Mouse (Mus musculus): ENCODE data around the gene Lama4.

Lama4 gene

GRCm38 (mm10) chr10:38965075-38965781, at the start of gene Lama4:
Gene Lama4 (plus strand): TSS chr10:38965515.
- DNase-seq = peak; percentile 74

DNA sequence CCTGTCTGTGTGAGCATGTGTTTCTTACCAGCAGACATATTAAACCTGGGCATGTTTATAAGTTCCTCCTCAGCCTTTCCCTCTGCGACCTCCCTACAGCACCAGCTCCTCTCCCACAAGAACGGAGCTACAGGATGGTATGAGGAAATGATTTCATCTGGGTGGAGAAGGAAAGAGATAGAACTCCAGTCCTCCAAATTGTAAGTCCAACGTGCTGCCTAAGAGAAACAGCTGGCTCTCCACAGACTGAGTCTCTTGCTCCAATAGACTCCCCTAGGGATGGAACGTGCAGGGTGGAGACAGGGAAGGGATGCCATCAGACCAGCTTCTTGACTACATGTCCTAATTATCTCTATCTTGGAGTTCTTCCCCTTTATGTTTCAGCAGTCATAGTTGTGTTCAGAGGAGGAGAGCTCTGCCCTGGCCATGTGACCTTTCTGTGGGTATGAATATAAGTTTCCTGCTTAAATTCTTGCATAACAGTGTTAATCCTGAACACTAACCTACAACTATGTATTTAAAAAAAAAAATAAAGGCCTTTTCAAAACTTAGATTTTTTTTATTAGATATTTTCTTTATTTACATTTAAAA, 49.2 kb upstream of the Lama4 start:
- peak; percentile 35 for DNase-seq

- DNase-seq = no peak
Observed at GRCm38 (mm10) chr10:38928940-38929697, 36.2 kb upstream of the Lama4 start.

GRCm38 (mm10) chr10:38944701-38945100, 20.6 kb upstream of the Lama4 start:
- DNase-seq = no peak

DNA sequence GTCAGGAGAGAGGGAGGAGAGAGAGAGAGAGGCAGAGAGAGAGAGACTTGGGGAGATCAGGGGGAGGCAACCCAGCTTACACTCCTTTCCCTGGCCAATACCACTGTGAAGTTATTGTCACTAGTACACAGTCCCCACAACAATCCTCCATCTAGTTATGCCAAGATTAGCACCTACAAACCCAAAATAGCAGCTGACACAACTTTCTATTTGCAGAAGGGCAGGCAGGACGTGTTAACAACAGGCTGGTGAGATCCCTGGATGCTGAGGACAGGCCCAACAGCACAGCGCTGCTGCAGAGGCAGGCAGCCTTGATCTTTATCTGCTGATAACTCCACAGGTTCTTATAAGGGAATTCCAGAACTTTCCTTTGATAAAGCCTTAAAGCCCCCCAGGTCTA, 3.4 kb upstream of the Lama4 start:
- DNase-seq = peak; percentile 11

DNA sequence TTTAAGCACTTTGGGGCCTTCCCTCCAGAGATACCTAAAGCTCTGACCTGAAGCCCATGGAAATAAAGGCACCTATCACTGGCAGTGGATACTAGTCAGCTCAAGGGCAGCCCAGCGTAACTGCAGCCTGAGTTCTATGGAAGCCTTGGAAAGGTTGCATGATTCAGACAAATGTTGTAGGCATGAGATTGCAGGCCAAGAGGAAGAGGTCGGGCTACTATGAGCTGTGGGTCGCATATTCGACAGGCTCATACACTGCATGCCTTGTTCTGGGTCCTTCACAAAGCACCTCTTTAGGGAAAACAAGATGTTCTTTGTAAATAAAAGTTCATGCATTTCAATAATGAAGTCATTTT, 618 bp upstream of the Lama4 start:
- no peak for DNase-seq

- peak; percentile 43 for DNase-seq
Observed at GRCm38 (mm10) chr10:38965857-38966256, 542 bp downstream of the Lama4 start.

DNA sequence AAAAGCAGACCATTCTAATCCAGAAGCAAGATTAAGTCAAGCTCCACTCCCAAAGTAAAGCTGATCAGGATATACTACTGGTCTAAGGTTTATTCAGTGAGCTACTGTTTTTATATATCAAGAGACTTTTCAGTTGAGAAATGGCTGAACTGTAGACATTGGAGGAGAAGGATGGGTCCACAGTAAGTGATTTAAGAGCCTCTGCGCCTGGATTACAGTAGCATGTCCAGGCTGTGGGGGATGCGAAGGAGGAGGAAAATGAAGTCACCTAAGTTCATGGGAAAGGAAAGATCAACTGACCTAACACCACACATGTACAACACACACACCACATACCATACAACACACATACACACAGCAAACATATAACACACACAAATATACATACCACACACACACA, 1.3 kb downstream of the Lama4 start:
- DNase-seq = no peak

- DNase-seq = peak; percentile 26
Observed at GRCm38 (mm10) chr10:38968326-38969072, 3.2 kb downstream of the Lama4 start.

- no peak for DNase-seq
Observed at GRCm38 (mm10) chr10:38969543-38969942, 4.2 kb downstream of the Lama4 start.

DNA sequence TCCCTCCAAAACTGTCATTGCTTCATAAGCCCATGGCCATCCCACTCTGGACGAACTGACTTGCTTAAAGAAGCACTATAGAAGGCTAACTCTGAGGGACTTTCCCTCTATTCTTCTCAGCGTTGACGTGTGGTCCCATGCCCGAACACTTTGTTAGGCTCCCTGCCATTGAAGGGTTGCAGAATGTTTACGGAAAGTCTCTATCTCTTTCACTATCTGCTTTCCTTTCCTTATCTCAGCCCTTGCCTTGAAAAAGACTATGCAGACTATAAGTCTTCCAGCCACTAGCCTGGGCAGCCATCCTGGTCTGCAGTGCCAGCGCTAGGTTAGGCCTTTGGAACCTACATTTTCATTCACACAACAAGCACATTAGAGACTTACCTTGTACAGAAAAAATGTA, 4.7 kb downstream of the Lama4 start:
- peak; percentile 16 for DNase-seq

DNA sequence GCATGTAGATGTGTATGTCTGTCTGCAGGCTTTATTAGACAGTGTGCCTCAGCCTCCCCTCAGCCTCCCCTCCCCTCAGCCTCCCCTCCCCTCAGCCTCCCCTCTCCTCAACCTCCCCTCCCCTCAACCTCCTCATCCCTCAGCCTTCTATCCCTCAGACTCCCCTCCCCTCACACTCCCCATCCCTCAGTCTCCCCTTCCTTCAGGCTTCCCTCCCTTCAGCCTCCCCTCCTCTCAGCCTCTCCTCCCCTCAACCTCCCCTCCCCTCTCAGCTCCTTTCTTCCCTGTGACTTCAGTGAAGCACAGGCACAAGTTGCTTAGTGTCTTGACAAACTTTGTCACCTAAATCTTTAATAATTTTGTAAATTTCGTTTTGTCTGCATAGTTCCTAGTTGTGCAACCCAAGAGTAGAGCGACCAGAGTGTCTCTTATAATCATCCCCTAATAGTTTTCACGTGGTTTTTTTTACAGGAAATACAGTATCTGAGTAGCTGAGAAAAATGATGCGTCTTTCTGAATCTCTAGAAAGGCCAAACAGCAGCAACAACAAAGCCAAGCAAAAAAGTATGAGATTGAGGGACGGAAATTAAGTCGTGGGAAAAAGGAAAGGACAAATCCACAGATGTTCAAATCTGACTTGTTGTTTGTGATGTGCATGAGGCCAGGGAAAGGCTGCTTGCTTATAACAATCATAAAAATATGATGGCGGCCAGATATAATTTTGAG, 7.1 kb downstream of the Lama4 start:
- DNase-seq = no peak

DNA sequence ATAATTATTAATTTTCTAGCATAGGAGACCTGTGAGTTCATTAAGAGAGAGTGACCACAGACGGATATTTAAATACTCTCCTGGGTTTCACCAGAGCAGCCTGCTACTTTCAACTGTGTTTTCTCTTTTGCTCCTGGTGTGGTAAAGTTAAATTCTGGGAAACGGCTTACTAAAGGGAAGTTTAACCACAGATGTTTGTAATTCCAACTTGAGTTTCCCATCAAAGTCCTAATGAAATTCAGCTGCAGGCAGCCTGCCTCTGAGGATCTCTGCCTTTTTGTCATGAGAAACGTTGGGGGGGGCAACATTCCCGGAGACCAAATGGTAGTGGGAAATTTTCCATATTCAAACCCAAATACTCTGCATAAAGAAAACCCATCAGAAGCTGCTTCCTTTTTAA, 7.7 kb downstream of the Lama4 start:
- DNase-seq = no peak

DNA sequence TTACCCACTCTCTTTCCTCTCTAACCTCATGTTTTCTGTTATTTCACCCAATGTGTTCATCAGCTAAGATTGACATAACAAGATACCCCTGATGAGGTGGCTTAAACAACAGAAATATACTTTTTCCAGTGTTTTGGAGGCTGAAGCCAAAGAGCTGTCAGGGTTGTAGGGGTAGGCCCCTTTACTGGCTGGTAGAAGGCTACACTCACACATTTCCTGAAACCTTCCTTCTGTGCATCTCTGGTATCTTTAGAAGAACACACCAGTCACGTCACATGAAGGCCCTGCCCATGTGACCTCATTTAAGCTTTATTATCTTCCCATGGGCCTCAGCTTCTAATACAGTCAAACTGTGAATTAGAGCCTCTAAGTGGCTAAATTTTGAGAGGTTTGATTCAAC, 12.9 kb downstream of the Lama4 start:
- no peak for DNase-seq

DNA sequence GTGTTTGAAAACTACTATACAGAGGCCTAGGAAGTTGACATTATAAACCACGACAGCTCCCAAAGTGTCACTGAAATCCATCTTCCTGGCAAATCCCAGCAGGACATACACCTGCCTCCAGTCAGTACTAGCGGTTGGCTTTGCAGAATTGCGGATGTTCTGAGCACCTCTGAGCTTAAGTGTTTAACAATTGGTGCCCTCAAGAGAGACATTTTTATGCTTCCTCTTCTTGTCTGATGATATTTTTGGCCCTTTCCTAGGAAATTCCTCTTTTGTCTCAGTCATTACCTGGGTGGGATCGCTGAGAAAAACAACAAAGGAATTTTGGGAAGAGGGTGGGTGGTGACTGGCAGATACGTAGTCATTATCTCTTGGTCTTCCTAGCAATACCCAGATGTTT, 14.4 kb downstream of the Lama4 start:
- no peak for DNase-seq

DNA sequence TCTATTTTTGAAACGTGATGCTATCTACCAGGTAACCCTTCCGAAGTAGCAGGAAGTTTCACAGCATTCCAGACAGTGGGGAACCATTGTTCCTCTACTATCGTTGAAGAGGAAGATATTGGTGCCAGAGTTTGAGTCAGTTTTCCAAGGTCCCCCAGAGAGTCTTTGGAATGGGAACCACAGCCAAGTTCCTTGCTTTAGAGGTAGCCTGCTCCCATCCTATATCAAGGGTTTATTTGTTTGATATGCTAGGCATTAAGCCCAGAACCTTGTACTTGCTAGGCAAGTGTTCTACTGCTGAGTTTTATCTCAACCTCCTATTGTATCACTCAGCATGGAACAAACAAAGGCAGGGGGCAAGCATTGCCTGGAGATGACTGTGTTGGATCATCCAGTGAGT, 15.7 kb downstream of the Lama4 start:
- DNase-seq = no peak

DNA sequence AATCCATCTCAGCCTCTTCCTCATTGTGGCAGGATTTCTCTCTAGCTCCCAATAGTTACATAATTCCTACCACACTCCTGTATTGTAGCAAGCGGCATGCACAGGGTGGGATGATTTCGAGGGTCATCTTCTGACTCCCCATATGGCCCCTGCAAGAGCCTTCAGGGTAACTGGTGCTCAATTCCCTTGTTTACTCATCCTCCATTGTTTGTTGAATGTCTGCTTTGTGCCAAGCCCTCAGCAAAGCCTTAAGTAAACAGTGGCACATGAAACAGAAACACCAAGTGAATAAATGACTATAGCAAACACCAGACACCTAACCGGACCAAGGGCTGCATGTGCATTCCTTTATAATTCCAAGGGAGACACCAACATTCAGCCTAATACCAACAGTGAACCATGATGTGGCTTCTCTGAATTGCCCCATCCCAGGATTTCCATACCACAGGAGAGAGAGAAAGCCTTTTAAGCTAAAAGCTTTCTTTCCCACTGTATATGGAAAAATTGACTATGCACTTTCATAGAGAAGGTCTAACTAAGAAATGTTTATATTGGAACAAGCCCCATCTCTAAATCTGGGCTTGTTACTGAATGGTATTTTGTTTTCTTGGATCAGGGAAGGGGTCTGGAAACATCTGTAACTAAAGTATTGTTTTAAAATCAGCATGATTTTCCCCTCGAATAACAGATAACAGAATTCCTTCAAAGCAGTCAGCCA, 19.2 kb downstream of the Lama4 start:
- peak; percentile 11 for DNase-seq

GRCm38 (mm10) chr10:38986053-38986452, 20.7 kb downstream of the Lama4 start:
- no peak for DNase-seq

- no peak for DNase-seq
Observed at GRCm38 (mm10) chr10:38992827-38993226, 27.5 kb downstream of the Lama4 start.

GRCm38 (mm10) chr10:38993632-38994424, 28.5 kb downstream of the Lama4 start:
- no peak for DNase-seq
